Mouse (Mus musculus) embryo, embryonic 11.5 days (tissue): ENCODE measurements around the gene C3.

Source experiments
- DNase-seq: peaks from one replicate; pipeline ENCODE4 v3.0.0-alpha.2; 2012; ENCODE audit warnings: low read depth, low spot score

Gene C3

DNA sequence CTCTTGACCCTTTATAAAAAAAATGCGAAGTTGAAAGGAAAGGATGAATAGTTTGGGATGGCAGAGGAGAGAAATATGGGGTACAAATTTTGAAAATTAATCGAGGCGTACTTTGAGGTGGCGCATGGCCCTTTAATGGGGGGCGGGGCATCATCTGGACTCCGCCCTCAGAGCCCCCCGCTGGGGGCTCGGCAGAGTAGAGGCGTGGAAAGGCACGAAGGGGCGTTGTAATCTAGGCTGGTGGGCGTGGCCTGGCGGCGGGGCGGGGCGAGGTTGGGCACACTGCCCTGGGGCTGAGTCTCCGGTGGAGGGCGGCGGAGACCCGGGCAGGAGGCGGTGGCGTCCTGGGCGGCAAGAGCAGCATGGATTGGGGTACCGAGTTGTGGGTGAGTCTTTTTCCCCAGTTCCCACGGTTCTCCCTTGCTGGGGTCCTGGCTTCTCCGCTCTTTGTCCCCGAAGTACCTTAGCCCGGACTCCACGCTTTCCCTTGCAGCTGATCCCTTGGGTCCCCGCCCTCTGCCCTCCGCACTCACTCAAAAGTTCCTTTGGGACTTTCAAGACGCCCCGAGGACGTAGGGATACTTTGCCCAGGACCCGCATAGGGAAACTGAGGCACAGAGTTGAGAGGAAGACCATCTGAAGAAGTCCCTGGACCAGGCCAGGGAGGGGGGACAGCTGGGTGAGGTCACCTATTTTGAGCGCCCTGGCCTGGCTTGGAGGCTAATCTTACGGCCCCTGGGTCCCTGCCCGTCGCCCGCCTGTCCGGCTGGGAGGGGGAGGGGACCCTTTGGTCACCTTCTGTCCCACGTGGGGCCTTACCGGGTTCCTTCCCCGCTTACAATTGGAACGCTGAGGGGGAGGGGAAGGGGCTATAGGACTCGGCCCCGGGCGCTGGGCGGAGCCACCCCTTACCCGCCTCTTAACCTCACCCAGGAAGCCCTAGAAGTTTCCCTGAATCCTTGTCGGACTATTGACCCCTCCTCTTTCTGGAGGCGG is 21.5 kb upstream of the C3 start, which contains the start of gene Trip10:
Gene Trip10, plus strand, starts transcription at position 270 of the 996 bp plus-strand sequence.
- peak; percentile 89 for DNase-seq

DNA sequence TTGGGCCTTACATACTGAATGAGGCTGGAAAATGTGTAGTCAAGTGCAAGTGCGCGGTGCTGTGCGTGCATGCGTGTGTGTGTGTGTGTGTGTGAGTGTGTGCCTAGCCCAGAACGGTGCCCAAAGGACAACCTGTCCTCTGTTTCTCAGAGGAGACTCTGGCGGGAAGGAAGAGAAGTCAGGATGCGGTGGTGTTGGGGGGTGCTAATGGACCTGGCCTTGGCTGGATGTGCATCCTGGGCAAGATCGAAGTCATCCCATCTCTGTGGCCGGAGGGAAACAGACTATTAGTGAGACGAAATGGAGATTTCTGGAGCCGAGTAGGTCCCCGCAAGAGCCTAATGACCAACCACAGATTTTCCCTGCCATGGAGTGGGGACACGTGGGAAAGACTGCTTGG is 20.8 kb upstream of the C3 start:
- no peak for DNase-seq

DNA sequence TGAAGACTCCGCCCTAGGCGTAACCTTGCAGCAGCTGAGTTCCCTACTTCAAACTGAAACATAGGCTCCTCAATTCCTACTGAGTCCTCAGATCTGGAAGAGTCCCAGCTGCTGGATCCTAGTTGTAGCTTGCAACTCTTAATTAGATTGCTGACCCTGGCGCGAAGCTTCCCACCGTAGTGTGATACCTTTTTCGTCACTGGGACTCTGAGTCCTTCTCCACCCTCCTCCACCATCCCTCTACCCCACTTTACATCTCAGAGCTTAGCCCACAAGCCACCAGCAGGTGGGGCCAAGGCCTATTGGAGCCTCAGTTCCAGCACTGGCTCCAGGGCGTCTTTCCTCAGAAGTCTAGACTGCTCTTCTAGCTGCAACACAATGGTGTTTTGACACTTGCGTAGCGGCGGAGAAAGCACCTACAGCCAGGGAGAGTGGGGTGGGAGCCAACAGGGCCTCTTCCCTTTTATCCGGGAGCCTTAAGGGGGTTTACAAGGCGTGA is 20.3 kb upstream of the C3 start, which contains the start of gene Gpr108:
Gene Gpr108, minus strand, starts transcription at position 246 of the 499 bp plus-strand sequence.
- DNase-seq = peak; percentile 78

DNA sequence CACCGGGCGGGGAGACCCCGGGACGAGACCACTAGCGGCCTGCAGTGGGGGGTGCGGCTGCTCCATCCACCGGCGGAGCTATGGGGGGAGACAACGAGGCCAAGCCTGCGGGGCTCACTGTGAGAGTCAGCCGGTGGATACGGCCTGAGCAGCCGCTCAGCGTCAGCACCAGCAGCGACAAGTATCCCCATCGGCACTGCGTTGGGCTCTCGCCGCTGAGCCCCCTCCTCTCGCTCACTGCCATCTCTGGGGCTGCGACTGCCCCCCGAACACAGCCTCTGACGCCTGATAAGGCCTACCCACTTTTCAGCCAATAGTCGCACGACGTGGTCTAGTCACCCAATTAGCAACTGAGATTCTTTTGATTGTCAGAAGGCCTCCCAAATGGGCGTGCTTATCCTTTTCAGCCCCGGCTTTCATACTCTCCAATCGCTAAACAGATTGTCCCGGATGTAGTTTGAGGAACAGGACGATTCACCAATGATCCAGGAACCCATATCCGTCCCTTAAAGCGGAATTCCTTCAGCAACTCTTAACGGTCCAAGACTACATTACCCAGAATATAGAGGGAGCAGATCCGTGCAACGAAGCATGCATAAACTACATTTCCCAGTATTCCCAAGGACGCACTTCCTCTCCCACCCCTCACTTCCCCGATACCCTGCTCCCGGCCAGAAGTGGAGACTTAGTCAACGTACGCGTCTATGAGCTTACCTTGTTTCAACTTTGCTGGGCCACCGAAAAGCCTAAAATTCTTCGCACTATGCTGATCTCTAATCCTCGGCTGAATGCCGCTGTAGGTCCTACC is 19.7 kb upstream of the C3 start:
- DNase-seq = peak; percentile 93

DNA sequence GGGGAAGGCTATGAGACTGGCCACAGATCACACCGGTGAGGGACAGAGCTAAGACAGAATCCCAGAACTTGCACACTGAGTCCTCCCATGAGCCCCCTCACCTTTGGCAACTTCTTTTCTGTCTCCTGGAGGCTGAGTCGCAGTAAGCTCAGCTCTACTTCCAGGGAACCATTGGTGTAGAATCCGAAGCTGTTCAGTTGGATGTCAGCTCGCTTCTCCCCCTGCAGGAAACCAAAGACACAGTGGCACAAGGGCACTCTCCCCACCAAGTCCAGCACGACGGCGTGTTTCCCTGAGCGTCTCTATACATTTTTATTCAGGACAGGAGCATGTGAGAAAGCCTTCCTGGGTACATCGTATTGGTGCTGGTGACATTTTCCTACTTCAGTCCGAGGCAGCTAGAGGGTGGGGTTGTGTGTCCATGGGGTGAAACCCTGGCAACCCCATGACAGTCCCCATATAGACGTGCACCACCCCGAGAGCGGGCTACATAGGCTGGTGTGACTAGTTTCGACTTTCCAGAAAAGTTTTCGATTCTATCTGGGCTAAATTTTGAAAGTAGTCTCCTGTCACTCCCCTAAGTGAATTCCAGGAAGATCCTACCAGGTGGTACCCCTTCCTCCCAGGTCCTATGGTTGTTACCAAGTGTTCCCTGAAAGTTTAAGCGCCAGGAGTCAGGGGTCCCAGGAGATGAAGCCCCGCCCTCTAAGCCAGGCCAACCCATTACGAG is 18.9 kb upstream of the C3 start:
- no peak for DNase-seq

DNA sequence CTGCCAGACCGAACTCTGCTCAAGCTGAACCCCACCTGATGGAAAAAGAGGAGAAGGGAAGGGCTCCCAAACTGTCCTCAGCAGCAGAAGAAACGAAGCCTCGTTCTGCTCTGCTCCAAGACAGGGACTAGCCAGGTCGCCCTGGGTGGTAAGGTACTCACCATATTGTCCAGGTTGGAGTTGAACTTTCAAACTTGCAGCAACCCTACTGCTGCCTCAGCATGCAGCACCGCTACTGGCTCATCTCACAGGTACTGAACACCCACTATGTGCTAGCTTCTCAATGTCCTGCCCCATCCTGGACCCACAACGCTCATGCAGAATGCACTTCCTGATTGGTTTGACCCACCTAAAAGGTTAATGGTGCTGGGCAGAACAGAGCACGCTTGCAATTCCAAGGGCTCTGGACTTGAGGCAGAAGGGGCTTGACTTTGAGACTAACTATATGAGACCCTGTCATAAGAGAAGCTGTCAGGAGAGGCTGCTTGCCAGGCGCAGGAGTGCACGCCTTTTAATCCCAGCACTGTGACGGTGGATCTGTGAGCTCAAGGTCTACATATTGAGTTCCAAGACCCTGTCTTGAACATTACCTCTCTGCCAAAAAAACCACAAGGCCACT is 17.5 kb upstream of the C3 start:
- no peak for DNase-seq

DNA sequence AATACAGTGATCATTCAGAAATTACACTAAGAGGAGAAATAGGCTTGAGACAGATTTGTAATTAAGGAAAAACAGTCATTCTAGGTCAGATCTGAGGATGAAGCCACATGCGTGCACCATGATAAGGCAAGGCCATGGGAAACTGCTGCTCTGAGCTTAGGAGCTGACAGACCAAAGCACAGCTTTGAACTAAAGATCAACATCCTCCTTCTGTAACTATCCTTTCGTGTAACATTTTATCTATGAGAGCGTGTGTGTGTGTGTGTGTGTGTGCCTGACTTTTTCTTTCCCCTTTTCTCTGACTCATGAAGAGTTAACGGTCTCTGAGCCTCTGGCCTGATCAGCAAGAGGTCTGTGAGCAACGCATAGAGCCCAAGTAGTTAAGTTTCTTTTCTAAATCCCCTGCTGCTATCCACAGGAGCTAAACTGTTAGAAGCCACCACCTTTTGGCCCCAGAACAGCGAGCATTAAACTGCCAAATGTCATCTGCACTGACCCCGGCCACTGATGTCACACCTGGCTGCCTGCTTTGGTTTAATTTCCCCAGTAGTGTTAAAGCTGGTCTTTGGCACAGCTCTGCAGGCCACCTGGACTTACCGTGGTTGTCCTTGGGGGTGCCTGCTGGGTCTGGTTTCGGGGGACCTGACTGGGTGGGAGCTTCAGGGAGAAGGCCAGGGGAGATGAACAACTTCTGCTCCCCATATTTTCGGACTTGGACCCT is 15.9 kb upstream of the C3 start:
- no peak for DNase-seq

DNA sequence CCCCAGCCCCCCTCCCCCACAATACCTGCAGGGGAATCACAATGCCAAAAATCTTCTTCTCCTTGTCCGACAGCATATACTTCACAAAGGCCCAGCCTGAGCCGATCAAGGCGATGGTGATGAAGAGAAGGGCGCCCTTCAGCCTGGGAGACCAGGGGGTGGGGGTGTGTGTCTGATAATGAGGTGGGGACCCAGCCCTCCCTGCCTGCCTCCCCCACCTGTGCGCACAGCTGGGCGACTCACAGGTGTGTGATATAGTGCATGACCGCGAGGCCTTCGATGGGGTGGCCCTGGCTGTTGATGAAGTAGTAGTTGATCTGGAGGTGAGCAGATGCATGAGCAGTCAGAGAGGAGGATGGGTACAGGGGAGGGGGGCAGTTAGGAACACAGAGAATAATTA is 9.2 kb upstream of the C3 start:
- DNase-seq = no peak

DNA sequence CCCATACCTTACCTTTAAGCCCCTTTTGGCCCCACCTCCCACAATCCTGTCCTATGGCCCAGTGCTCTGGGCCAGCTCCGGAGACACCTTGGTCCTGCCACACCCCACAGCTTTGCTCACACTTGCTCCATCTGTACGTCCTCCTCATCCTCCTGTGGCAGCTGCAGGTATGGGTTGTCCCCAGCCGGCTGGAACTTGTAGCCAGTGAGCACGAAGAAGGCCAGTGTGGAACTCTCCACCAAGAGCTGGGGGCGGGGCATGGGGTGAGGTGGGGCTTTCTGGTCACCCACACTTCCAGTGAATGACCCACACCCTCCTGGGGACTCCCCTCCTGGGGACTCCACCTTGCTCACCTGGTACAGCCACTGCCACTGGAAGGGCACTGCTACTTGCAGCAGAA is 7.9 kb upstream of the C3 start:
- no peak for DNase-seq

DNA sequence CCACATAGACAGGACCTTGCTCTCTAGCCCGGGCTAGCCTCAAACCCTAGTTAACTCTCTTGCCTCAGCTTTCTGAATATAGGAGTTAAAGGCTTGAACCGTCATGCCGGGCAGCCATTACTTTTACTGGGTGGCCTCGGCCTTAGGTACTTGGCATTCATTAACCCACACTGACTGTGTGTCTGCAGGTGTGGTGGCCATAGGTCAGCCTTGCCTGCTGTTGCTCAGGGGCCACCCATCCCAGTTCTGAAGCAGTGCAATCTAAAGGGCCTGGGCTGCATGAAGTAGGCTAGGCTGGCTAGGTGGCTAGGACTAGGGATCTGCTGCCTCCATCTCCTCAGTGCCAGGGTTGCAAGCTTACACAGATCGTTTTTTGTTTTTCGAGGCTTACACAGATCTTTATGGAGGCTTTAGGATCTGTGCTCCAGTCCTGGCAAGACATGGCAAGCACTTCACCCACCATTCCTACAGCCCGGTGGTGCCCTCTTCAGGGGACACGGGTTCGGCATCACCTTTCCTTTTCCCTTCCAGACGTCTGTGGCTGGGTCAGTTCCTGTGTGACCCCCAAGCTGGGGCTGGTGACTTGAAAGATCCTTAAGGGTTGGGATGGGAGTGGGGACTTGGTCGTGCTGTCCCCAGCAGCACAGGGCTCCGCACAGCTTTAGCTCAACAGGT is 6.5 kb upstream of the C3 start:
- DNase-seq = no peak

DNA sequence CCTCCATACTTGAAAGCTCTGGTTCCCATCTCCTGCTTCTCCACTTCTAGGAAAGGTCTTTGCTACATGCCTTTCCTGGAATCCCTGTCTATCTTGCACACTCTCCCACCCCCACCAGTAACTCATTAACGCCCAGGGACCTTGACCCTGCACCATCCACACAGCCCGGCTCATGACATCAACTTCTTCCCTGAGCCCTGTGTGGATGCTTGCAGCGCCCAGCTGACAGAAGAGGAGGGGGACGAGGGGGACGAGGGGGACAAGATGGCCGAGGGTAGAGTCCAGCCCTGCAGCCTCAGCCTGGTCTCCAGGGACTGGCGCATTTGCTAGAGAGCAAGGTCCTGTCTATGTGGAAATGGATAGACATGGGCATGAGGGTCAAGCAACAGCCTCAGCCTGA is 5.1 kb upstream of the C3 start:
- no peak for DNase-seq

DNA sequence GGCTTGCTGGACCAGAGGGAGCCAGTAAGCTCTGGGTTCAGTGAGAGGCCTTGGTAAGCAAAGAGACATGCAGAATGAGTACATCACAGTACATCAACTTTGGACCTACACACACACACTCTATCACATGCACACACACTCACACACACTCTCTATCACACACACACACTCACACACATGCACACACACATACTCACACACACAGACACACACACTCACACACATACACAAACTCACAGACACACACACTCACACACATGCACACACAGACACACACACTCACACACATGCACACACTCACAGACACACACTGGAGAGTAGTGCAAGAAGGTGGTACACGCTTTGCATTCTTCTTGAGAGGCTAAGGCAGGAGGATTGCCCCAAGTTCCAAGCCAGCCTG is 4.3 kb upstream of the C3 start:
- no peak for DNase-seq

DNA sequence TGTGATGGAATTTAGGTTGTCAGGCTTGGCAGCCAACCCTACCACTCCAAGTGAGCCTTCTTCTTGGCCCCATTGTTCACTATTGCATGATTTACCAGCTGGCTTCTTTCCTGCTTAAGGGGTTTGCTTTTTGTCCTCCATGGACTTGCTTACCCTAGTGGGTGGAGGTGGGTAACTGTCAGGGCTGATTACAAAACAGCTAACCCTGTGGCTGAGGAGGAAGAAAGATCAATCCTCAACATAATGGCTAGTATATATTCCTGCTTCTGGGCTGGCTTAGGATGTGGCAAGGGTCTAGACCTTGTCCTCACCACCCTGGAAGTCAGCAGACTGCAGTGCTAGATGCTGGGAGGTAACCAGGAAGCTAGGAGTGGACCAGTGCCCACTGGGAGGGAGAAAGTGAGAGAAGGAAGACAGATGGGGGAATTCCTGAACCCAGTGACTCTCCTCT is 3.4 kb upstream of the C3 start:
- DNase-seq = no peak

DNA sequence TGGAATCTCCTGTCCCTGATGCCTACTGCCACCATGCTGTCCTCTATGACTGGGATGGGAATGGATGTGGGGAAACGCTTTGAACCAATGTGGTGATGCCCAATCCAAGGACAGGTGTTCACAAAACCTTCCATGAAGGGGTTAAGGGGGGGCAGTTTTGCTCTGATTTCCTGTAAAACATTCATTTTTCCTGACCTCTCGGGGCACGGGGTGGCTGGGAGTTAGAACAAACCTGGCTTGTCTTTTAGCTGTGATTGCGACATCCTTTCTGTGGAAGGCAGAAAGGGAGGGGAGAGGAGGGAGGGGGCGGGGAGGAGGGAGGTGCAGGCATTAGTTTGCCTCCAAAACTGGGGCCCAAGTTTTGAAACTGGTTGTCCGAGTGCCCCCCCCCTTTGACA is 2.8 kb upstream of the C3 start:
- DNase-seq = no peak

DNA sequence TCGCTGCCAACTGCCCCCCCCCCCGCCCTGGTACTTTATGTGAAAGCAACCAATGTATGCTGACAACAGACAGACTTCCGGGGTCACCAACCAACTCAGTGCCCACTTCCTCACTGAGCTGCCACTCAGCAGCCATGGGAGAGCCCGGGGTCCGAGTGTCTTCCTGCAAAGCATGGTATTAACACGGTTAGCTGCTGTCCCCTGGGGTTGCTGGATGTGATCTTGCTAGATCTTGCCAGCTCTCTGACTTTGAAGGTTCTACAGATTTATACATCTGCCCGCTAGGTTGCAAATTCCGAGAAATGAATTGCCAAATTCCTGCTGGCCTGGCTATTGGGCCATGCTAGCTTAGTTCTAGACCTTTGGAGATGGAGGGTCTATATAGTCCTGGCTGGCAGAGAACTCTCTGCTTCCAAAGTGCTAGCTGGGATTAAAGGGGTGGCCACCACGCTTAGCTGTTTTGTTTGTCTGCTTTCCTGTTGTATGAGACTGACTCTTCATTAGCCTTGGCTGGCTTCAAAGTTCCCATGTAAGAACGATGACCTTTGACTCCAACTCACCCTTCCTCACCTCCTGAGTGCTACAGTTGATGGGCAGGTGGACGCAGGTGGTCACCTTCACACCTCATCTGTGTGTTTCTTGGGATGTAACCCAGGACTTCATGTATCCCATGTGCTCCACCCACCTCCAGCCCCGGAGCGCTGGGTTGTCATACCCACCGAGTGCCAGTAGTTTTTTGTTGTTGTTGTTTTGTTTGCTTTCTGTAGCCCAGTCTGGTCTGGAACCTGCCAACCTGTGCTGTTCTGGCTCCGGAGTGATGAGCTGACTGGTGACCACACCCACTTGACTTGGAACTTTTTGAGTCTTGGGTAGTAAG is 2.2 kb upstream of the C3 start:
- no peak for DNase-seq

DNA sequence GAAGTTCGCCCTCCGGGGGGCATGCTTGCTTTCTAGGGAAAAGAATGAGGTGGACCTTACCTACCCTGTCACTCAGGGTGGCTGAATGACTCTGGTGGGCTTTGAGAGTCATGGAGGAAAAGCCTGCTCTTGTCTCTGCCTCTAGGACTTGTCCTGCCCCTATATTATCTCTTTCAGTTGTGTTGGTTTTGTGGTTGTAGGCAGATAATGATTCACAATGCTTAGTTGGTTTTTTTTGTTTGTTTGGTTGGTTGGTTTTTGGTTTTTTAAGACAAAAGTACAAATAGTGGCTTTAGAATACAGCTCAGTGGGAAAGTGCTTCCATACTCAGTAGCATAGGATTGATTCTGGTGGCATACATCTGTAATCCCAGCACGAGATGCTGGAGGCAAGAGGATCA is 937 bp upstream of the C3 start:
- DNase-seq = no peak

DNA sequence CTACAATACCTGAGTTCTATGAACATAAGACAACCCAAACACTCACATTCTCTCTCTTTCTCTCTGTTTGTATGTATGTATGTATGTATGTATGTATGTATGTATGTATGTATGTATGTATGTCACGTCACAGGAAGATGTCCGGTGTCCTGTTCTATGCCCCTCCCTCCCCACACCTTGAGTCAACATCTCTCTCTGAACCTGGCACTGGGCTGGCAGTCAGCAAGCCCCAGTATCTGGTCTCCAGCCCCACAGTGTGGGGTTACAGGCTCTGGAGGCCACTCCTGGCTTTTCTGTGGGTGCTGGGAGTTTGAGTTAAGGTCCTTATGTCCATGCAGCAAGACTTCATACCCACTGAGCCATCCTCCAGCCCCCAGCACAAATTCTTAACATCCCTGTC is 468 bp downstream of the C3 start:
- DNase-seq = no peak

DNA sequence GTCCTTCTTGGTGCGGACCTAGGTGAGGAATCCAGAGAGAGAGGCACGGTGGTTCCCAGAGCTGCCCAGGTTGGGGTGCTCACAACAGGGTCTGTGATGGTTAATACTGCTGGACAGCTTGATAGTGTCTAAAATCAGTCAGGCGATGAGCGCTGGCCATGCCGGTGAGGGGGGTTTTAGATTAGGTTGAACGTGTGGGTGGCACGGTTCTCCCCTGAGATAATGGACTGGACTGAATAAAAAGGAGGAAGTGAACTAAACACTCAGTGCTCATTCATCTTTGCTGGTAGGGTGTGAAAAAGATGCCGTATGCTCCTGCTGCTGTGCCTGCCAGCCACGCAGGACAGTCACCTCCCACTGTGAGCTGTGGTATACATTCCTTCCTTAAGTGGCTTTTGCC is 4.6 kb downstream of the C3 start:
- DNase-seq = no peak

DNA sequence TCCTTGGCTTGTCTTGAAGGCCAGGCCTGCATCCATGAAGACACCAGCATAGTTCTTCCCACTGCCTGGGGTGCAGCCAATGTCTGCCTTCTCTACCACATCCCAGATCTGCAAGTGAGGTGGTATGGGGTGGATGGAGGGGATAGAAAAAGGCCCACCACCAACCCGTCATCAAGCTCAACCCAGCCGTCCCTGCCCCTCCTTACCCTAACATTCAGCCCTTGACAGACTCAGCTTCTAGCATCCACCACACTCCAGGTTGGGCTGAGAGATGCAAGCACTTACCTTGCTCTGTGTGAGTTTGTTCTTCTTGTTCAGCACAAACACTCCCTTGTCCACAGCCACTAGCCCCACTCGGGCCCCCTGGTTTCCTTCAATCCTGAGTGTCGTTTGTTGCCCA is 6.0 kb downstream of the C3 start:
- DNase-seq = no peak
